Mouse (Mus musculus) brain, embryonic 14.5 days (tissue): ENCODE measurements around the gene Nipal4.

Experiments
- CTCF ChIP-seq: fragments of 200-500 bp; IDR thresholded peaks from 2 replicates; pipeline ENCODE4 v1.5.1; 2012; ENCODE audit warnings: inconsistent platforms, mild to moderate bottlenecking, moderate library complexity, borderline replicate concordance; ENCODE audit not compliant: insufficient read depth, insufficient read length; ENCODE audit errors: extremely low read depth
- POLR2A ChIP-seq: fragments of 200-500 bp; IDR thresholded peaks from 2 replicates; pipeline ENCODE4 v1.6.1; 2012; ENCODE audit warnings: mild to moderate bottlenecking, inconsistent platforms, borderline replicate concordance; ENCODE audit not compliant: poor library complexity, insufficient read depth, insufficient read length, severe bottlenecking; ENCODE audit errors: extremely low read depth

DNA sequence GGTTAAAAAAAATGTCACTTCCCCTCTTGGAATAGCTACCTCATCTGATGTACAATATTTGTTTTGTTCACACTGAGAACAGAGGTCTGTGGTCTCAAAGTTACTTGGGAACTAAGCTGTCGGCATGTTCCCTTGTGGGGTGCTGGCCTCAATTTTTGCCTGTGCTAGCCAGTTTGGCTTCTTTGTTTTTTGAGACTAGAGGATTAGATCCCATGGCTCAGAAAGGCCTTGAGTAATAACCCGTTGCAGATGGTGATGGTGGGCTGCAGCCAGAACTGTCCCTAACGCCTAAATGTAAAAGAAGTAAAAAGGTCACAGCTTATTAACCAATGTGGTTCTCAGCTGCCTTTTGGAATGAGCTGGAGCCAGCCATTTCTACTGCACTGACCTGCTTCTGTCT, 53.1 kb downstream of the Nipal4 start:
- TF ChIP-seq CTCF (no peak), POLR2A (no peak)
